In the genomic region with DNA sequence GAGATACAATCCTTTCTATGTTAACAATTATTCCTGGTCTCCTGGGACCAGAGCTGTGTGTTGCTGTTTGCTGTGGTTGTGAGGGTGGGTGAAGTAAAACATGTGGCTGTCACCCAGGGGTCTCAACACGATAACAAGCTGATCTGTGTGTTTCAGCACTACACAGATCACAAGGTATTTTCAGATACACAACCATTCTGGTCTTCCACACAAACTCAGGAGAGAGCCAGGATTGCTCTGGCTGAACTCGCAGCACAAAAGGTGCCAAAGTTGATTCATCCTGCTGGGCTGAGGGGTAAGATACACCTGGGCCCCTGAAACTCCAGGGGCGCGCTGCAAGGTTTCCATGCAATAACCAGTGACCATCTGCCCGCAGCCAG, we compare ENCODE assay signal across 8 mouse cellular contexts. TPM values are rescaled to one million over a fixed set of nuclear protein-coding genes. Genes with fewer than 3 reads are reported as not detected.
DNase-seq lines count a peak whose midpoint lies in the region; ATAC-seq and TF ChIP-seq lines count a peak whose summit lies in the region.

No protein-coding gene starts in this region.

- H3K9me3 ChIP-seq in heart, embryonic 11.5 days (replicated peaks; ENCODE audit: control insufficient read depth, low read length) = no peaks in the 10 kb centered on the region
- no peaks in the 10 kb centered on the region for H3K9me3 ChIP-seq in ES-Bruce4 (replicated peaks; ENCODE audit: control insufficient read depth, insufficient read depth, low read length, poor library complexity, severe bottlenecking)
- H3K9me3 ChIP-seq in forebrain, embryonic 16.5 days (ENCODE audit: control insufficient read depth, low read length) = no peaks in the 10 kb centered on the region
- no peaks in the 10 kb centered on the region for H3K9me3 ChIP-seq in liver, embryonic 15.5 days (replicated peaks)

- H3K4me3 ChIP-seq in heart, embryonic 11.5 days (ENCODE audit: low read depth, low read length) = peak overlapping the region; percentile 54
- peak overlapping the region; percentile 20 for H3K4me3 ChIP-seq in ES-Bruce4 (ENCODE audit: low read depth, low read length)
- H3K4me3 ChIP-seq in forebrain, embryonic 16.5 days (replicated peaks; ENCODE audit: low read length) = peak overlapping the region; percentile 51
- no peak overlapping the region for H3K4me3 ChIP-seq in liver, embryonic 15.5 days (replicated peaks)
- H3K4me3 ChIP-seq in thymus, adult 2 months (ENCODE audit: control insufficient read depth, insufficient read depth, low read length) = no peak overlapping the region

- H3K36me3 ChIP-seq in heart, embryonic 11.5 days (ENCODE audit: control insufficient read depth, insufficient read depth, low read length) = no peaks in the 10 kb centered on the region
- H3K36me3 ChIP-seq in ES-Bruce4 (ENCODE audit: control insufficient read depth, insufficient read depth, low read length, poor library complexity, severe bottlenecking) = no peaks in the 10 kb centered on the region
- H3K36me3 ChIP-seq in forebrain, embryonic 16.5 days (ENCODE audit: control insufficient read depth, insufficient read depth) = no peaks in the 10 kb centered on the region
- no peaks in the 10 kb centered on the region for H3K36me3 ChIP-seq in liver, embryonic 15.5 days (replicated peaks)
- no peaks in the 10 kb centered on the region for H3K36me3 ChIP-seq in thymus, adult 2 months (ENCODE audit: control insufficient read depth, insufficient read depth, low read length)

- TF ChIP-seq CTCF in ES-Bruce4 (IDR thresholded peaks at IDR 0.05; ENCODE audit: low read depth, low read length) = no peak
- TF ChIP-seq CTCF in thymus, adult 2 months (IDR thresholded peaks at IDR 0.05; ENCODE audit: borderline replicate concordance, control insufficient read depth, extremely low read depth, insufficient read depth, low read length, poor library complexity) = no peak

- H3K4me1 ChIP-seq in heart, embryonic 11.5 days (ENCODE audit: control insufficient read depth, insufficient read depth, low read length) = 0 out of 2 replicates have a peak, but pooled peaks cover 2% of the 10 kb centered on the region
- no peaks in the 10 kb centered on the region for H3K4me1 ChIP-seq in ES-Bruce4 (ENCODE audit: control insufficient read depth, insufficient read depth, low read length)
- H3K4me1 ChIP-seq in forebrain, embryonic 16.5 days (replicated peaks; ENCODE audit: control insufficient read depth, insufficient read depth, low read length) = peaks cover 17% of the 10 kb centered on the region
- H3K4me1 ChIP-seq in liver, embryonic 15.5 days (replicated peaks) = no peaks in the 10 kb centered on the region
- no peaks in the 10 kb centered on the region for H3K4me1 ChIP-seq in thymus, adult 2 months (replicated peaks; ENCODE audit: control insufficient read depth, insufficient read depth, low read length)

- no peak for ATAC-seq in heart, embryonic 11.5 days (replicated peaks; ENCODE audit: insufficient number of reproducible peaks, low FRiP score, low TSS enrichment)
- no peak for ATAC-seq in forebrain, embryonic 16.5 days
- ATAC-seq in liver, embryonic 15.5 days (ENCODE audit: insufficient read depth) = no peak

- peaks cover 35% of the 10 kb centered on the region for H3K27me3 ChIP-seq in heart, embryonic 11.5 days (ENCODE audit: control insufficient read depth, insufficient read depth, low read length)
- H3K27me3 ChIP-seq in ES-Bruce4 (ENCODE audit: control insufficient read depth, insufficient read depth, low read length, poor library complexity, severe bottlenecking) = peaks cover 5% of the 10 kb centered on the region; the same call in 1 of the 2 replicates
- 0 out of 2 replicates have a peak, but pooled peaks cover 7% of the 10 kb centered on the region for H3K27me3 ChIP-seq in forebrain, embryonic 16.5 days (replicated peaks; ENCODE audit: control insufficient read depth, insufficient read depth, low read length)
- H3K27me3 ChIP-seq in liver, embryonic 15.5 days = peaks cover 42% of the 10 kb centered on the region
- H3K27me3 ChIP-seq in thymus, adult 2 months (ENCODE audit: control insufficient read depth, insufficient read depth, low read length) = no peaks in the 10 kb centered on the region; the same call in 1 of the 2 replicates

- WGBS in heart, embryonic 11.5 days (ENCODE audit: insufficient replicate concordance) = 12% methylated on average over 5 of the region's 5 CpGs
- WGBS in forebrain, embryonic 16.5 days = 13% methylated on average over 5 of the region's 5 CpGs
- 17% methylated on average over 5 of the region's 5 CpGs for WGBS in liver, embryonic 15.5 days (ENCODE audit: insufficient replicate concordance)
- WGBS in thymus, adult 2 months = 24% methylated on average over 5 of the region's 5 CpGs

- no peak for TF ChIP-seq EP300 in ES-Bruce4 (IDR thresholded peaks at IDR 0.05; ENCODE audit: insufficient read depth, low read depth, low read length)

- H3K4me2 ChIP-seq in heart, embryonic 11.5 days = peak overlapping the region; percentile 93
- peak overlapping the region; percentile 93 for H3K4me2 ChIP-seq in forebrain, embryonic 16.5 days (ENCODE audit: low read length)
- peak overlapping the region; percentile 52; the same call in 1 of the 2 replicates for H3K4me2 ChIP-seq in liver, embryonic 15.5 days

- no peak overlapping the region for H3K9ac ChIP-seq in heart, embryonic 11.5 days (ENCODE audit: low read depth, low read length)
- H3K9ac ChIP-seq in ES-Bruce4 (ENCODE audit: low read depth, poor library complexity, severe bottlenecking) = no peak overlapping the region
- H3K9ac ChIP-seq in forebrain, embryonic 16.5 days (replicated peaks; ENCODE audit: low read depth, low read length) = peak overlapping the region; percentile 80
- H3K9ac ChIP-seq in liver, embryonic 15.5 days = no peak overlapping the region

- no peak overlapping the region for H3K27ac ChIP-seq in heart, embryonic 11.5 days (ENCODE audit: low read depth, low read length)
- no peak overlapping the region for H3K27ac ChIP-seq in ES-Bruce4 (ENCODE audit: insufficient read depth, low read length)
- no peak overlapping the region for H3K27ac ChIP-seq in forebrain, embryonic 16.5 days (ENCODE audit: low read length)
- no peak overlapping the region for H3K27ac ChIP-seq in liver, embryonic 15.5 days (replicated peaks)
- no peak overlapping the region for H3K27ac ChIP-seq in thymus, adult 2 months (ENCODE audit: control insufficient read depth, insufficient read depth, low read length)

- no peak for DNase-seq in heart, postnatal 4 days
- no peak for DNase-seq in frontal cortex, postnatal 36 days (ENCODE audit: low spot score in 2 of 2)
- no peak for DNase-seq in thymus, postnatal 10 days (ENCODE audit: low spot score in 2 of 2)
- no peak for DNase-seq in thymus, adult 2 months

- no peak for TF ChIP-seq POLR2A in ES-Bruce4 (IDR thresholded peaks at IDR 0.05; ENCODE audit: insufficient read depth, low read length)
- no peak for TF ChIP-seq POLR2A in thymus, adult 2 months (IDR thresholded peaks at IDR 0.05; ENCODE audit: control insufficient read depth, extremely low read depth, insufficient read depth, low read length, poor library complexity)

RNA-seq across cellular contexts. Expression of gene Ildr2, which starts 54.5 kb away (rescaled TPM):
- polyA plus RNA-seq in heart, embryonic 11.5 days (2014; fragmentation: Nextera tagmentation; extraction: Ambion mirVana) = 1.9 TPM in 2 replicates
- total RNA-seq in heart, postnatal 4 days (2021) = 1 to 10 TPM; 6.0 to 7.0 TPM
- 0.18 TPM in 1 of 2 replicates, not detected in the other for polyA plus RNA-seq in ES-Bruce4 (2011; ENCODE audit: insufficient read depth, insufficient read length, low read depth, missing spikeins)
- 2.9 and 3.2 TPM in 2 replicates for polyA plus RNA-seq in forebrain, embryonic 16.5 days (2015; fragmentation: Nextera tagmentation; extraction: Ambion mirVana)
- 0.08 TPM in 2 replicates for polyA plus RNA-seq in liver, embryonic 15.5 days (2015; fragmentation: Nextera tagmentation; extraction: Ambion mirVana)
- 0.40 and 0.59 TPM in 2 replicates for polyA plus RNA-seq in thymus, adult 2 months (2012; rRNA removed)

Comparison
In these comparisons a context has a peak if more than half of its experiments do, and no peak if none do; other contexts are left out.
1. H3K4me3 ChIP-seq: peak in heart, embryonic 11.5 days (single experiment), ES-Bruce4 (single experiment) and forebrain, embryonic 16.5 days (single experiment); none in liver, embryonic 15.5 days (single experiment) and thymus, adult 2 months (single experiment).
2. Peak in every context shown above with its lines, with median percentiles within 50 percentile points of each other: H3K4me2 ChIP-seq.